Mouse (Mus musculus) erythroblast, embryonic 14.5 days (primary cell): Measurements from ENCODE around the gene Sppl3. TPM values are rescaled to one million over a fixed set of nuclear protein-coding genes. Genes with fewer than 3 reads are reported as not detected.

Experiments
- H3K27me3 ChIP-seq: 2 replicates; pipeline ENCODE4 v1.6.1; 2012; ENCODE audit warnings: inconsistent platforms; ENCODE audit not compliant: control insufficient read depth
- H3K36me3 ChIP-seq: 2 replicates; pipeline ENCODE4 v1.6.1; 2012; ENCODE audit warnings: mild to moderate bottlenecking, inconsistent platforms; ENCODE audit not compliant: control insufficient read depth
- H3K4me1 ChIP-seq: 2 replicates; pipeline ENCODE4 v1.6.1; 2012; ENCODE audit warnings: inconsistent platforms; ENCODE audit not compliant: control insufficient read depth
- H3K4me3 ChIP-seq: replicated peaks from 2 replicates; pipeline ENCODE3; 2012; ENCODE audit warnings: moderate library complexity, mild to moderate bottlenecking, inconsistent platforms
- H3K9me3 ChIP-seq: 2 replicates; pipeline ENCODE4 v1.6.1; 2012; ENCODE audit warnings: low read length, inconsistent platforms, mixed read lengths; ENCODE audit not compliant: control insufficient read depth
- GATA1 ChIP-seq: IDR thresholded peaks from 2 replicates; pipeline ENCODE4 v1.6.1; 2012; ENCODE audit warnings: low read length, inconsistent platforms, mixed read lengths
- TAL1 ChIP-seq: IDR thresholded peaks from 3 replicates; pipeline ENCODE4 v1.6.1; 2012; ENCODE audit warnings: low read length, inconsistent platforms, mixed read lengths
- polyA plus RNA-seq: library from polyadenylated mRNA; stranded (reverse); fragments of >175 nt; gene quantifications from 2 replicates; pipeline ENCODE4 v1.2.3, GENCODE M21; 2012

The Sppl3 gene
- polyA plus RNA-seq, 1 experiment, result 4.6 TPM

DNA sequence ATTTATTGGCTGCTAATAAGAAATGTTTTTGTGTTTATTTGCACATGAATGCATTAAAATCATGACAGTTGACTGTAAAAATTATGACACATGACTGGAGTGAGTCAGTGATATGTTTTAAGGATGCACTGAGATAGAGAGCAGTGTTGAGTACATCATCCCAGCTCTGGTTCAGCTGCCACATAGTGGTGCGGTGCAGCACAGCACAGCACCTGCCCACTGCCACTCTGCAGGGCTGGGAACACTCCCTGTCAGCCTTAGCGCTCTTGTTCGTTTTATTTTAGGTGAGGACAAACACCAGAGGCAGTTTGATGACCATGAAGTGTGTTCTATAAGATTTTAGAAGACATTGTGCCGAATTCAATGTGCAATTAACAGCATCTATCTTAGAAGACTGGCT is 15.2 kb downstream of the Sppl3 start:
- H3K9me3 ChIP-seq, result peaks cover 2% of the 10 kb centered on the region; the same call in 1 of the 2 replicates
- H3K27me3 ChIP-seq, result no peaks in the 10 kb centered on the region
- TF ChIP-seq GATA1 (no peak), TAL1 (no peak)
- H3K4me3 ChIP-seq, result no peak overlapping the region
- H3K36me3 ChIP-seq, result peaks cover 44% of the 10 kb centered on the region
- H3K4me1 ChIP-seq, result peaks cover 46% of the 10 kb centered on the region

- Histone ChIP-seq H3K27me3 (no peaks in the 10 kb centered on the region), H3K9me3 (peaks cover 2% of the 10 kb centered on the region; the same call in 1 of the 2 replicates), H3K4me1 (peaks cover 53% of the 10 kb centered on the region), H3K36me3 (peaks cover 40% of the 10 kb centered on the region), H3K4me3 (no peak overlapping the region)
- no peak for TF ChIP-seq TAL1
- no peak for TF ChIP-seq GATA1
Measured at GRCm38 (mm10) chr5:115027109-115027508, 16.2 kb downstream of the Sppl3 start.

- Histone ChIP-seq H3K9me3 (peaks cover 2% of the 10 kb centered on the region; the same call in 1 of the 2 replicates), H3K27me3 (no peaks in the 10 kb centered on the region), H3K4me1 (peaks cover 69% of the 10 kb centered on the region), H3K36me3 (peaks cover 47% of the 10 kb centered on the region), H3K4me3 (no peak overlapping the region)
- TF ChIP-seq GATA1 (no peak), TAL1 (no peak)
Measured at GRCm38 (mm10) chr5:115028920-115029319, 18.0 kb downstream of the Sppl3 start.

DNA sequence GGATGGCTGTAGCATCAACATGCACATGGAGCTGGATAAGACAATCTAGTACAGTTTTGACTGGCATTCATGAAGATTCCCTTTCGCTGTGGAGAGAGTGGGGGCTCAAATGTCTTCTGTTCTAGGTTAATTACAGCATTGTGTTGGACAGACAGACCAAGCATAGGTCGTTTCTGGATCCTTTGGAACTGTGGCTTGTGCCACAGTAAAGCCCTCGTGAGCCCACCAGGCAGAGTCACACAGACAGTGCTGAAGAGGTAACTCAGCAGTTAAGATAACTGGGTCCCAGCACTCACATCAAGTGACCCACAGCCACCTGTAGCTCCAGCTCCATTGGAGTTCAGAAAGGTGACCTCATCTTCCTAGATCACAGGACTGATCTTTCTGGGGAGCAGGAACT is 18.6 kb downstream of the Sppl3 start:
- no peak for TF ChIP-seq GATA1
- TF ChIP-seq TAL1, result no peak
- no peaks in the 10 kb centered on the region for H3K27me3 ChIP-seq
- no peak overlapping the region for H3K4me3 ChIP-seq
- H3K36me3 ChIP-seq, result peaks cover 47% of the 10 kb centered on the region
- H3K4me1 ChIP-seq, result peaks cover 67% of the 10 kb centered on the region
- peaks cover 2% of the 10 kb centered on the region; the same call in 1 of the 2 replicates for H3K9me3 ChIP-seq

GRCm38 (mm10) chr5:115031576-115031975 is 20.6 kb downstream of the Sppl3 start:
- Histone ChIP-seq H3K27me3 (no peaks in the 10 kb centered on the region), H3K36me3 (peaks cover 50% of the 10 kb centered on the region), H3K9me3 (peaks cover 2% of the 10 kb centered on the region; the same call in 1 of the 2 replicates), H3K4me3 (no peak overlapping the region), H3K4me1 (peaks cover 71% of the 10 kb centered on the region)
- TF ChIP-seq GATA1 (no peak), TAL1 (no peak)

- H3K4me3 ChIP-seq, result no peak overlapping the region
- peaks cover 46% of the 10 kb centered on the region for H3K36me3 ChIP-seq
- peaks cover 75% of the 10 kb centered on the region for H3K4me1 ChIP-seq
- peaks cover 2% of the 10 kb centered on the region; the same call in 1 of the 2 replicates for H3K9me3 ChIP-seq
- TF ChIP-seq GATA1 (no peak), TAL1 (no peak)
- no peaks in the 10 kb centered on the region for H3K27me3 ChIP-seq
Measured at GRCm38 (mm10) chr5:115032620-115033019, 21.7 kb downstream of the Sppl3 start.

DNA sequence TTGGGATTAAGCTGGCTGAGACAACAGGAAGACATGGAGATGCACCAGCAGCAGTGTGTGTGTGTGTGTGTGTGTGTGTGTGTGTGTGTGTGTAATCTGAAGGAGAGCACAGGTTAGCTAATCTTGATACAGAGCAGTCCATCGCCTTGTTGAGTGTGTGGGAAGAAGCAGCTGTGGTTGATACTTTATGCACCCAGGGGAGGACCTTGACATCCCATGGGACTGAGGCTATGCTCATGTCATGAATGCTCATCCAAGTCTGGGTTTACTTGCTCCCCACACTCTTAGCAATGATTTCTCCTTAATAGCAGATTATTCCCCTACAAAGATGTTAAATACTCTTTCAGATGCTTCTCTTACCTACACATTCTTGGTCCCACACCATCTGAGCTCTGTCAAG is 24.3 kb downstream of the Sppl3 start:
- Histone ChIP-seq H3K9me3 (no peaks in the 10 kb centered on the region), H3K36me3 (peaks cover 41% of the 10 kb centered on the region), H3K27me3 (no peaks in the 10 kb centered on the region), H3K4me3 (no peak overlapping the region), H3K4me1 (peaks cover 77% of the 10 kb centered on the region)
- TF ChIP-seq TAL1 (no peak), GATA1 (no peak)

DNA sequence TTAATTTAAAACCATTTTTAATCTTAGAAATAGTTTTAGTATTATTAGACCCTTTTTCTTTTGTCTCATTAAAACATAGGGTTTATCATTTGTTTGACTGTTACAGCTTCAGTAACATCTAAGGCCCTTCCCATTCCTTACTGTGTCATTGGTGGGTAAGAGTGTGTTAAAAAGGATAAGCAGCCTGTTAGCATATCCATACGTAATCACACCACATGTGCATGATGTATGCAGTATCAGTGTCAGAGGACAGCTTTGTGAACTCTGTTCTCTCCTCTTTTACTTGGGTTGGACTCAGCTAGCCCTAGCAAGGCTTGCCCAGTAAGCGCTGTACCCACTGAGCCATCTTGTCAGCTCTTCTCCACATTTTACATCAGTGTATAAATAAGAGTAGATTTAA is 26.2 kb downstream of the Sppl3 start:
- Histone ChIP-seq H3K27me3 (no peaks in the 10 kb centered on the region), H3K4me1 (peaks cover 71% of the 10 kb centered on the region), H3K36me3 (peaks cover 36% of the 10 kb centered on the region), H3K9me3 (no peaks in the 10 kb centered on the region), H3K4me3 (no peak overlapping the region)
- no peak for TF ChIP-seq TAL1
- no peak for TF ChIP-seq GATA1

DNA sequence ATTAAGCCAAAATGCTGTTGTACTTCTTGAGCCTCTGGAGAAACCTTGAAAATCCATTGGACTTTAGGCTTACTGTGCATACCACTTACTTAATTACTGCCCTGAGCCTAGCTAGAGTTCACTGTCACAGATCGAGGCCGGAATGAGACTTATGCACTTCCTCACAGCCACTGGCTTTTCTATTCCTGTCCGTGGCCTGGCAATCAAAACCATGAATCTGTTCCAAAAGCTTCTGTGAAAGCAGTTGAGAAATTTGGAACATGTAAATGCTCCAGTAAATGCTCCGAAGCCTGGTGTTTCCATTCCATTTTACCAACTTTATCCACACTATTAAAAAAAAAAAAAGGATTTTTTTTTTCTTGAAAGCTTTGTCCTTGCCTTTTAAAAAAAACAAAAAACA is 29.8 kb downstream of the Sppl3 start:
- Histone ChIP-seq H3K36me3 (peaks cover 36% of the 10 kb centered on the region), H3K27me3 (no peaks in the 10 kb centered on the region), H3K4me1 (peaks cover 56% of the 10 kb centered on the region), H3K4me3 (no peak overlapping the region), H3K9me3 (no peaks in the 10 kb centered on the region)
- TF ChIP-seq TAL1, result no peak
- TF ChIP-seq GATA1, result no peak

DNA sequence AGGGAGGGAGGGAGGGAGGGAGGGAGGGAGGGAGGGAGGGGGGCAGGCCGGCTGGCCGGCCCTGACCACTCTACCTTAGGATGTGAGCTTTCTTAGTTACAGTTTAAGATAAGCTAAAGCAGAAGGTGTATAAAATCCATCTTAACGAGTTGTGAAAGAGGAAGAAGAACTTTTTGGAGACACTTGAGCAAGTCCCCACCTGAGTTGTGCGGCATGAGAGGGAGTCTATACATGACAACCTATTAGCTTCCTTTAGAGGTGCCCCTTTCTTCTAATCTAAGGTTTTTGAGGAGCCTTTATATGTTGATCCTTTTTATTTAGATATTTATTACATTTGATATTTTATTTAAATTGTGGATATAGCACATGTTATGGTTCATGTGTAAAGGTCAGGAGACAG is 32.7 kb downstream of the Sppl3 start:
- no peak overlapping the region for H3K4me3 ChIP-seq
- H3K4me1 ChIP-seq, result peaks cover 41% of the 10 kb centered on the region
- no peaks in the 10 kb centered on the region for H3K27me3 ChIP-seq
- H3K36me3 ChIP-seq, result peaks cover 30% of the 10 kb centered on the region
- no peaks in the 10 kb centered on the region for H3K9me3 ChIP-seq
- TF ChIP-seq GATA1 (no peak), TAL1 (no peak)
